Mouse (Mus musculus) embryonic facial prominence, embryonic 10.5 days (tissue): Measurements from ENCODE around the gene Rfng. TPM values are rescaled to one million over a fixed set of nuclear protein-coding genes. Genes with fewer than 3 reads are reported as not detected.

Experiments used
- DNase-seq: peaks from one replicate; pipeline ENCODE4 v3.0.0-alpha.2; 2017; ENCODE audit warnings: low spot score
- H3K27ac ChIP-seq: fragments of 300-500 bp; sonication (generic); replicated peaks from 2 replicates; pipeline ENCODE4 v1.5.1; 2016; ENCODE audit warnings: mild to moderate bottlenecking
- H3K27me3 ChIP-seq: fragments of 300-500 bp; sonication (generic); replicated peaks from 2 replicates; pipeline ENCODE4 v1.6.1; 2016; ENCODE audit warnings: low read depth, mild to moderate bottlenecking; ENCODE audit not compliant: poor library complexity, severe bottlenecking
- H3K36me3 ChIP-seq: fragments of 300-500 bp; sonication (generic); replicated peaks from 2 replicates; pipeline ENCODE4 v1.6.1; 2016; ENCODE audit warnings: mild to moderate bottlenecking, moderate library complexity
- H3K4me1 ChIP-seq: fragments of 300-500 bp; sonication (generic); 2 replicates; pipeline ENCODE4 v1.6.1; 2016
- H3K4me3 ChIP-seq: fragments of 300-500 bp; sonication (generic); 2 replicates; pipeline ENCODE4 v1.5.1; 2016; ENCODE audit warnings: mild to moderate bottlenecking, moderate library complexity
- H3K9me3 ChIP-seq: fragments of 300-500 bp; sonication (generic); 2 replicates; pipeline ENCODE4 v1.6.1; 2016; ENCODE audit warnings: mild to moderate bottlenecking
- WGBS: fragments of 180-500 bp; shearing (Covaris S2); methylation state at CpG from one replicate; pipeline ENCODE4 v1.1.7; 2016; 5-methylcytosine and 5-hydroxymethylcytosine counted together
- polyA plus RNA-seq: library from polyadenylated mRNA; unstranded; fragments of >200 nt; fragmentation: Nextera tagmentation; extraction: Ambion mirVana; gene quantifications from 2 replicates; pipeline ENCODE4 v1.2.1, GENCODE M21; 2016

Rfng gene
- polyA plus RNA-seq, 1 experiment from 2014 or later = 42.1 TPM

GRCm38 (mm10) chr11:120823551-120823947 lies 39.5 kb upstream of the Rfng start:
- peak overlapping the region; percentile 99 for H3K27ac ChIP-seq
- no peak for DNase-seq
- H3K27me3 ChIP-seq = no peaks in the 10 kb centered on the region
- peaks cover 51% of the 10 kb centered on the region for H3K36me3 ChIP-seq
- H3K4me1 ChIP-seq = peaks cover 69% of the 10 kb centered on the region
- WGBS = under 1% methylated on average over 40 of the region's 40 CpGs
- no peaks in the 10 kb centered on the region for H3K9me3 ChIP-seq
- H3K4me3 ChIP-seq = peak overlapping the region; percentile 91

- 2% methylated on average over 14 of the region's 14 CpGs for WGBS
- DNase-seq = peak; percentile 47
- peaks cover 57% of the 10 kb centered on the region for H3K36me3 ChIP-seq
These were observed 39.0 kb upstream of the Rfng start for GRCm38 (mm10) chr11:120822831-120823550.

DNA sequence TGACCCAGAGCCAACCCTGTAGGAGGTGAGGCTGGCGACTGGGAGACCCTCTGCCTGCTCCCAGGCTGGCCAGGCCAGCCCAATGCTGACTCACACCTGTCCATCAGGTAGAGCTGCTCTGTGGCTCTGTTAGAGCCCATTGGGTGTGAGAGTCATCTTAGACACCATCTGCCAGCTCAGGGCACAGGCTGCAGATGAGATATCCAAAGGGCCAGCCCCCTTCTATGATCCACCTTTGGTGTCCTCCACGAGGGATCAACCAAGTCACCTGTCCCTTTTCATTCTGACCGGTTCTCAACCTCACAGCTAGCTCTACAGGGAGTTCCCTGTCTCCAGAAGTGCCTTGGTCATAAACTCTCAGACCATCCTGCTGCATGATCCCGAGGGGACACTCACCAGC lies 38.3 kb upstream of the Rfng start:
- H3K27me3 ChIP-seq = no peaks in the 10 kb centered on the region
- H3K27ac ChIP-seq = peak overlapping the region; percentile 99
- peaks cover 63% of the 10 kb centered on the region for H3K36me3 ChIP-seq
- 79% methylated on average over 4 of the region's 4 CpGs for WGBS
- DNase-seq = peak; percentile 9
- H3K9me3 ChIP-seq = no peaks in the 10 kb centered on the region
- H3K4me1 ChIP-seq = peaks cover 64% of the 10 kb centered on the region
- peak overlapping the region; percentile 91 for H3K4me3 ChIP-seq

More at GRCm38 (mm10) chr11:120822831-120823550, 39.0 kb upstream of the Rfng start:
- Histone ChIP-seq H3K4me1 (peaks cover 69% of the 10 kb centered on the region), H3K27ac (peak overlapping the region; percentile 99), H3K27me3 (no peaks in the 10 kb centered on the region), H3K4me3 (peak overlapping the region; percentile 91), H3K9me3 (no peaks in the 10 kb centered on the region)

DNA sequence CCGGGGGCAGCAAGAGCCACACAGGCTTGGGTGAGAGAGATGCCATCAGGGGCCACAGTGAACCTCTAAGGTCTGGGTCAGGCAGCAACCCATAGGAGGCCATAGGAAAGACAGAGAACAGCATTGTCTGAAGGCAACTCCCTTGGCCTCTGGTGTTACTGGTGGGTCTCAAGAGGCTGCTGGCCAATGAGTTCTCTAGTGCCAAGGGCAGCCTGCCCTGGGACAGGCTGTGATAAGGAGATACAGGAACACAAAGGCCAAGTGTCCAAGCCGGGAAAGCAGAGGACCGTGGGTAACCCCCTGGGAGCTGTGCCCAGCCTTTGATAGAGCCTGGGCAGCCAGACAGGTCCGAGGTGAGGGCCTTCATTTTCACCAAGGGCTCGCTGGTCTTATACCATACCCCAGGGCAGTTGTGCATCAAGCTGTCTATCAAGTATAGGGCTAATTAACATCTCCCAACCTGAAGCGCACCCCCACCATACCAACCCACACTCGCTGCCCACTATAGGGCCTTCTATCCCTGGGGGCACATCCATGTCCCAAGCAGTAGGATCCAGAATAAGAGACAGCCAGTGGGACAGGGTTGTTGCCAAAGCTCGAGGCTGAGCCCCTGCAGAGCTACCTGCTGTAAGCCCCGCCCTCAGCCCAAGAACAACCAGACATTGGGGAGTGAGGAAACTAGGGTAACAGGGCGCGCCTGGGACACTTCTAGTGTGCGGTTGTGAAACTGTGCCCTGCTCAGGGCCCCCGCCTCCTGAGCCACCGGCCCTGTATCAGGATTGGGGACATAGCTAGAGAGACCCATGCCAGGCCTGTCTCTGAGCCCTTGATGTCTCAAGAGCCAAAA lies 37.3 kb upstream of the Rfng start:
- peaks cover 57% of the 10 kb centered on the region for H3K4me1 ChIP-seq
- DNase-seq = peak; percentile 7
- 83% methylated on average over 14 of the region's 14 CpGs for WGBS
- peaks cover 71% of the 10 kb centered on the region for H3K36me3 ChIP-seq
- no peak overlapping the region for H3K27ac ChIP-seq
- H3K27me3 ChIP-seq = no peaks in the 10 kb centered on the region
- H3K4me3 ChIP-seq = peak overlapping the region; percentile 91
- no peaks in the 10 kb centered on the region for H3K9me3 ChIP-seq

DNA sequence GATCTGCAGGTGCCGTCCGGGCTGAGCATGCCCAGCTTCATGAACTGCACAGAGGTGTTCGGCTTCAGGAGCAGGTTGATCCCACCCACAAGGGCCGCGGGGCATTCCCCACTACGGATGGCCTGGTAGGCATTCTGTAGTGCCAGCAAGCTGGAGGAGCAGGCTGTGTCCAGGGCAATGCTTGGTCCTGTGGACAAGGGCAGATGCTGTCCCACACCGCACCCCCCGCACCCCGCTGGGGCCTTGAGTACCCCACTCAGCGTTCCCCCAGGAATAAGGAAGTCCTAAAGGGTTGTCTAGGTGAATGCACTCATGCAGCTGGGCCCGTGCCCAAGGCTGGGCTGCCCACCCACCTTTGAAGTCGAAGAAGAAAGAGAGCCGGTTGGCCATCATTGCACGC lies 36.5 kb upstream of the Rfng start:
- Histone ChIP-seq H3K9me3 (no peaks in the 10 kb centered on the region), H3K4me3 (peak overlapping the region; percentile 91), H3K4me1 (peaks cover 49% of the 10 kb centered on the region), H3K27me3 (no peaks in the 10 kb centered on the region), H3K36me3 (peaks cover 74% of the 10 kb centered on the region), H3K27ac (no peak overlapping the region)
- 96% methylated on average over 14 of the region's 14 CpGs for WGBS
- peak; percentile 7 for DNase-seq

- Histone ChIP-seq H3K27ac (no peak overlapping the region), H3K27me3 (no peaks in the 10 kb centered on the region), H3K4me3 (peak overlapping the region; percentile 2; the same call in 1 of the 2 replicates), H3K36me3 (peaks cover 84% of the 10 kb centered on the region), H3K9me3 (no peaks in the 10 kb centered on the region), H3K4me1 (peaks cover 39% of the 10 kb centered on the region)
- WGBS = 94% methylated on average over 6 of the region's 6 CpGs
- no peak for DNase-seq
These were observed 35.5 kb upstream of the Rfng start for GRCm38 (mm10) chr11:120819556-120819955.

DNA sequence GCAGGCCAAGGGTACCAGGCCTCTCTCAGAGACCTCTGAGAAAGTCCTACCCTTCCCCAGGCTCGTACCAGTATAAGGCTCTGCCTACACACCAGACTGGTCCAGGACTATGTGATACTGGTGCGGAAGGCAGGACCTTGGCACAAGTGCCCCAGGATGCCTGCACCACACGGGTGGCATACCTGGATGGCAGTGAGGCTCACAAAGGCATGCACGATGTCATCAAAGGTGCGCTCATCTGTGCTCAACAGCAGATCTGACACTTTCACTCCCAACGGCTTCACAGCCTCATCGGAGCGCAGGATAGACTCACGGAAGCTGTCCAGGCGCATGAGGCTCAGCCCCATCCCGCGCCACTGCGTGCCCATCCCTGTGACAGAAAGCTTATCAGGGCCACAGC lies 34.2 kb upstream of the Rfng start:
- Histone ChIP-seq H3K4me1 (peaks cover 34% of the 10 kb centered on the region), H3K27me3 (no peaks in the 10 kb centered on the region), H3K4me3 (no peak overlapping the region), H3K36me3 (peaks cover 97% of the 10 kb centered on the region), H3K27ac (no peak overlapping the region), H3K9me3 (no peaks in the 10 kb centered on the region)
- 96% methylated on average over 13 of the region's 13 CpGs for WGBS
- no peak for DNase-seq

DNA sequence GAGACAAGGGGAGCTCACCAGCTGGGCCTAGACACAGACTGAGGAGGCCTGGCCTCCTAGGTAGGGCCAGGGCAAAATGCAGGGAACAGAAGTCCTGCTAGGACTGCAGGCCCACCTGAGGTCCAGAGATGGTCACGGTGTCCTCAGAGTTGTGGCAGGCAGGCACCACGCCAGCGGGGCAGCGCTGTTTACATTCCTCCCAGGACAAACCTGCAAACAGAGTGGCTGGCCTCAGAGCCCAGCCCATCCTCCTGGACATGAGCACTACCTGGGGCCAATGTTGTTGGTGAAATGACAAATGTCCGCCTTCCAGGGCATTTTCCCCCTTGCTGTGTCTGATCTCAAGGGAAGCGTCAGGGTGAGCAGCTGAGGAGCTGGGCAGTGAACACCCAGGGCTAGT lies 33.4 kb upstream of the Rfng start:
- peaks cover 100% of the 10 kb centered on the region for H3K36me3 ChIP-seq
- no peak overlapping the region for H3K27ac ChIP-seq
- no peak for DNase-seq
- no peaks in the 10 kb centered on the region for H3K27me3 ChIP-seq
- H3K9me3 ChIP-seq = no peaks in the 10 kb centered on the region
- no peak overlapping the region for H3K4me3 ChIP-seq
- WGBS = 95% methylated on average over 6 of the region's 6 CpGs
- H3K4me1 ChIP-seq = peaks cover 25% of the 10 kb centered on the region

DNA sequence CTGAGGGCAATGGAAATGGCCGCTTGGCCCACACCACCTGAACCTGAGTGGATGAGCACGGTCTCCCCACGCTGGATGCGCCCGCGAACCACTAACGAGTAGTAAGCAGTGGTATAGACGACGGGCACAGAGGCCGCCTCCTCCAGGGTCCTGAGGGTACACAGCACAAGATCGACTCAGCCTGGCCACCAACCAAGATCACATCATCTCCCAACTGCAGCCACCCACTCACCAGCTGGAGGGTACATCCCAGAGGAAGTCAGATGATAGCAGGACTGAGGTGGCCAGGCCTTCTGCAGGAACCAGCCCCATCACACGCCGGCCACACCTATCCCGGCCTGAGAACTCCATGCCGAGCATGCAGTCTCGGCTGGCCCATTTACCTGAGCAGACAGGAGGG lies 28.1 kb upstream of the Rfng start:
- no peaks in the 10 kb centered on the region for H3K9me3 ChIP-seq
- no peak for DNase-seq
- no peak overlapping the region for H3K4me3 ChIP-seq
- WGBS = 95% methylated on average over 16 of the region's 16 CpGs
- no peak overlapping the region for H3K27ac ChIP-seq
- H3K27me3 ChIP-seq = no peaks in the 10 kb centered on the region
- peaks cover 100% of the 10 kb centered on the region for H3K36me3 ChIP-seq
- no peaks in the 10 kb centered on the region for H3K4me1 ChIP-seq

GRCm38 (mm10) chr11:120808010-120808409 lies 24.0 kb upstream of the Rfng start:
- Histone ChIP-seq H3K36me3 (peaks cover 84% of the 10 kb centered on the region), H3K4me3 (no peak overlapping the region), H3K27ac (no peak overlapping the region), H3K27me3 (no peaks in the 10 kb centered on the region), H3K4me1 (no peaks in the 10 kb centered on the region), H3K9me3 (no peaks in the 10 kb centered on the region)
- no peak for DNase-seq
- WGBS = 93% methylated on average over 12 of the region's 12 CpGs

GRCm38 (mm10) chr11:120805375-120806298 lies 21.6 kb upstream of the Rfng start:
- Histone ChIP-seq H3K9me3 (no peaks in the 10 kb centered on the region), H3K4me3 (no peak overlapping the region), H3K27ac (no peak overlapping the region), H3K27me3 (no peaks in the 10 kb centered on the region), H3K4me1 (peaks cover 3% of the 10 kb centered on the region), H3K36me3 (peaks cover 60% of the 10 kb centered on the region)
- DNase-seq = no peak
- WGBS = 90% methylated on average over 7 of the region's 7 CpGs

GRCm38 (mm10) chr11:120804769-120805168 lies 20.8 kb upstream of the Rfng start:
- 81% methylated on average over 4 of the region's 4 CpGs for WGBS
- DNase-seq = no peak
- peaks cover 52% of the 10 kb centered on the region for H3K36me3 ChIP-seq
- H3K9me3 ChIP-seq = no peaks in the 10 kb centered on the region
- H3K4me1 ChIP-seq = peaks cover 12% of the 10 kb centered on the region
- no peak overlapping the region for H3K4me3 ChIP-seq
- H3K27ac ChIP-seq = no peak overlapping the region
- no peaks in the 10 kb centered on the region for H3K27me3 ChIP-seq
